Comparison of ENCODE assay signal across 16 mouse cellular contexts in genomic region chr13:44705743-44706044, GRCm38 (mm10).
"Had no signal": no experiment of that assay in that cellular context is flagged by ENCODE, and none has a peak within 500 bp of the region (broad histone marks: within the 10 kb centered on the region; RNA-seq: fewer than 3 reads in every experiment).

No protein-coding gene starts in this region.

- H3K27ac ChIP-seq: kidney, postnatal 0 days; left cerebral cortex, adult 2 months; liver, embryonic 13.5 days; midbrain, embryonic 12.5 days; midbrain, embryonic 15.5 days; neural tube, embryonic 12.5 days; neural tube, embryonic 15.5 days; stomach, postnatal 0 days had no signal

- H3K9ac ChIP-seq: liver, embryonic 13.5 days; lung, embryonic 14.5 days; midbrain, embryonic 12.5 days; midbrain, embryonic 15.5 days; neural tube, embryonic 12.5 days; neural tube, embryonic 15.5 days had no signal

- H3K36me3 ChIP-seq: liver, embryonic 13.5 days; midbrain, embryonic 12.5 days; midbrain, embryonic 15.5 days; neural tube, embryonic 12.5 days; neural tube, embryonic 15.5 days had no signal

- DNase-seq: liver, embryonic 13.5 days; lung, embryonic 14.5 days; lung, postnatal 36 days; right cerebral cortex, postnatal 4 days; thymus, adult 2 months; thymus, postnatal 14 days; thymus, postnatal 4 days had no signal

- H3K4me2 ChIP-seq: liver, embryonic 13.5 days; lung, embryonic 14.5 days; midbrain, embryonic 12.5 days; midbrain, embryonic 15.5 days; neural tube, embryonic 12.5 days; neural tube, embryonic 15.5 days had no signal

- H3K4me1 ChIP-seq: midbrain, embryonic 15.5 days had no signal

- H3K9me3 ChIP-seq: liver, embryonic 13.5 days; midbrain, embryonic 12.5 days; midbrain, embryonic 15.5 days; neural tube, embryonic 12.5 days; neural tube, embryonic 15.5 days had no signal

- H3K27me3 ChIP-seq: liver, embryonic 13.5 days; midbrain, embryonic 12.5 days; neural tube, embryonic 12.5 days; neural tube, embryonic 15.5 days had no signal

- H3K4me3 ChIP-seq: left cerebral cortex, adult 2 months; liver, embryonic 13.5 days; midbrain, embryonic 12.5 days; midbrain, embryonic 15.5 days; neural tube, embryonic 12.5 days; neural tube, embryonic 15.5 days had no signal

- ATAC-seq: intestine, postnatal 0 days; lung, postnatal 0 days; midbrain, embryonic 15.5 days had no signal
